Mouse (Mus musculus) frontal cortex, postnatal 10 days (tissue): ENCODE results near the gene Epyc.

ENCODE experiments used
- DNase-seq, 2 experiments: peaks; one replicate each; pipeline ENCODE4 v3.0.0; 2022; ENCODE audit warnings: low spot score in 2 of 2, mixed read lengths in 1 of 2

Gene Epyc

DNA sequence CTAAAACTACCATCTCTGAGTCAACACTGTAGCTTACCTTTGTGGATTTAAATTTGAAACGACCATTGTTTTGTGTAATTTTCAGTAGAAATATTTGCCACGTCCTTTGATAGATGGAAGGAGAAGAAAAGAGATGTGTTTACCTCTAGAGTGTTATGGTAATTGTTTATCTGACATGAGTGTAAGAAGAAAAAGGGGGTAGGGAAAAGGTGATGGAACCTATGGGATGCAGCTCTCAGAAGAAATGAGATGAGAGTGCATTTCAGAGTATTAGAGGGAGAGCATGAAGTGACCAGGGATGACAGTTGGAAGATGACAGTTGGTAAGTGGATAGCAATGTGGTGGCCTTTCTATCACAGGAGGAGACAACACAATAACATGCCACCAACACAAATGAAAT is at the start of gene Epyc:
Epyc (plus strand) TSS at position 301 of the 400 bp plus-strand sequence.
- no peak for DNase-seq

DNA sequence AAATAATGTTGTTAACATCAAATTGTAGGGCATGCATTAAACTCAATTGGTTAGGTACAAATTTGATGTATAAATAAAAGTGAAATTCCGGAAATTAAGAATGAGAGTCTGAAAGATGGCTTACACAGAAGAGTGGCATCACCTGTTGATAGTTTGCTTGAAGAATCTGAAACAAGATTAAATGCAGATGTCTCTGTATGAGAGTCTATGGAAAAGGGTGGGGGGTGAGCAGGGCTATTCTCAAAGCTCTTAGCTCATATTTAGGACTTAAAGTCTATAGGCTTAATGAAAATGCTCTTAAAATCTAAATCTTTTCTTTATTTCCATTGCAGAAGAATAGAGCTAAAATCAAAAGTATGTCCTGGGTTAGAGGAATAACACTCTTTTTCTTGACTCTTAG is 48.2 kb upstream of the Epyc start:
- no peak for DNase-seq

DNA sequence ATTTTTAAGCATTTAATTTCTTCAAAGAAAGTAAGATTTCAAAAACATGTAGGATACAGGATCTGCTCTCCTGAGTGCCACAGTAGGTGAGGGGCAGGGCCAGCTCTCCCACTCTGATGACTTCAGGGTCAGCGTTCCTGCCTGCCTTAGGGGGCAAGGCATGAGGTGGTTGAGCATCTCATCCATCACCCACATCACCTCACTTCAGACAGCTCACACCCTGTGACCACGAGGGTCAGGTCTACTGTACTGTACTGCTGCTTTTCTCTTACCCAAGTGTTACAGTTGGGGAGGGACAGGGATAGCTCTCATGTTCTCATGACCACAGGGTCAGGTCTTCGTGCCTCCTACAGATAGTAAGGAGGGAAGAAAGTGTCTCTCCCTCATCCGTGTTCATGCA is 42.1 kb upstream of the Epyc start:
- DNase-seq = no peak

DNA sequence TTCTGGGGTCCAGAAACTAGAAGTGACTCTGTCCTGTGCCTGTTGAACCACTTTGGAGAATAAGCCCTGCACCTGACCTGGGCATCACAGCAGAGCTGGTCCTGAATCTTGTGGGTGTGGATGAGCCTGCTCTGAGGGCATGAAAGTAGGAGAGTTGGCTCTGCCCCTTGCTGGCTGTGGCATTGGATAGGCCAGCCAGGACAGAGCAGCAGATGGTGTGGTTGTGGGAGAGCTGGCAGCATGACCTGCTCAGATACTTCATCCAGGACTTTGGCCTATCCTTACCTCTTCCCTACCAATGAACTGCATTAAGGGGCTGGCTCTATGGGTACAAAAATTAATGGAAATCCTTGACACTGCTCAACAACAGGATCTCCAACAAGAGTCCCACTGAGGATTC is 40.6 kb upstream of the Epyc start:
- DNase-seq = no peak

DNA sequence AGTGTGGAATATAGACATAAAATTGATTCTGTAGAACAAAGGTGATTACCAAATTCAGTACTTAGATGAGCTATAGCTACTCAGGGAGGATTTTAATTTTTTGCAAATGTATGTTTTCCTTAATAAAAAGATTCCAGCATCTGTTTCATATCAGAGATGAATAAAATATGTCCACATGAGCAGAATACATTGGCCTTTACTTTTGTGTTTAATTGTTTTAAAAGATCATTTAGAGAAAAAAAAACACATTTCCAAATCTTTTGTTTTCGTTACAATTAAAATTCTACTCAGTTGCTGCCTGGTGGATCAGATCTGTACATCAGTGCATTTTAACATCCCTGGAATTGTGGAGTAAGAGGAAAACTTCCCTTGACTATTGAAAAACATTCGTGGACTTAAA is 37.3 kb upstream of the Epyc start, which contains the start of gene Kera:
Kera (plus strand) TSS at position 301 of the 400 bp plus-strand sequence.
- no peak for DNase-seq

DNA sequence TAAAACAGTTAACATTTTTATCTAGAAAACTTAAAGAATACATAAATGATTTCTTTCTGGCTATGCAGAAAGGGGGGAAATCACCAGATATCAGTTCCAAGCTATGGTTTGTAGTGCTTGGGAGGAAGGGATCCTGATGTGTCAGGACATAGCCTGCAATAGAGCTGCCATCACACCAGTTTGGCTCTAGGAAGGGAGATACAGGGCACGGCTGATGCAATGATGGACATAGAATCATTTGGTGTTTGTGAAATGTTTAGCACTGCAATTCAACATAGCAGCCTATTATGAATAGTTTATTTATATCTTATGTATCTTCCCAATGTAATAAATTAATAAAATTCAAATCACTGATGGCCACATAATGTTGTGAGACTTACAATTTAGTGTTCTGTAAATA is 21.5 kb upstream of the Epyc start:
- no peak for DNase-seq

DNA sequence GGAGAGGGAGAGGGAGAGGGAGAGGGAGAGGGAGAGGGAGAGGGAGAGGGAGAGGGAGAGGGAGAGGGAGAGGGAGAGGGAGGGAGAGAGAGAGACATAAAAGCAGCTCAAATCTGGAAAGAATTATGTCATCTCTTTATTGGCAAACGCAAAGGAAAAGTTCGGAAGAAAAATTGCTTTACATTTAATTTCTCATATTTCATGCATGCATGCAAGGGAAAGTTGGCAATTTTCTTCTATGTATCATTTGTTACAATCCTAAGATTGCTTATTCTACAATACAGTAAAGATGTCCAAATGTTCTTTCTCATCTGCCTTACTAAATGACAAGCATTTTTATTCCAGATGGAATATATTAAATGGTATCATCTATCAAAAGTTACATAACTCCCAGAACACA is 19.5 kb upstream of the Epyc start:
- no peak for DNase-seq

DNA sequence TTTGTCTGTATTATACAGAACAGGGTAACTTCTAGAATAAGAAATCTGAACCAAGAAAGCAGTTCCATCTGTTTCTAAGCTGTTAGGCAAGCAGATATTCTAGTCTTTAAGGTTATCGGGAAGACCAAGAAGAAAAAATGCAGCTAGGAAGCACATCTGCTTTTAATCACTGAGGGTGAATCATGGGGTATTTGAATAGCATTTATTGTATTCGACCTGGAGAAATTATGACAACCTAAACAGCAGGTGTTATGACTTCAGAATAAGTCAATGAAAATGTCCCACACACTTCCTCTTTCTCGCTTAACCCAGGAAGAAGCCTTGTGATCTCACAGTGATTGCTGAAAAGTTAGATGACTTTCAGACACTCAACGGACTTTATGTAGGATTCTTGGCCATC is 18.8 kb upstream of the Epyc start:
- DNase-seq = no peak

DNA sequence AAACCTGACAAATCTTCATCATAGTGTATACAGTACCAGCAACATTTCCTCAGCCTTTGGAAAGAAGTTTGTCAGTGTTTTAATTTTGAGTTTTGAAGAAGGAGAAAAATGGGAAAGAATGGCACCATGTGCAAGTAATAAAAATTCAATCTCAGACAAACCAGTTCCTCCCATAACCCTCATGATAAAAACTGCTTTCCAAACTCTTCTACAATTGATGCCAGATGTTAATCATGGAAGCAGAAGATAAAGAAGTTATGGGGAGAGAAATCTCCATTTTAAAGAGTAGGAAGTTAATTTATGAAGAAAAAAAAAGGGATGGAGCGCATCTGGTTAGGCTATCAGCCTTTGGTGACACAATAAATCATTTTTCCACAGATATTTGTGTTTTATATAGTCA is 17.3 kb upstream of the Epyc start:
- no peak for DNase-seq

DNA sequence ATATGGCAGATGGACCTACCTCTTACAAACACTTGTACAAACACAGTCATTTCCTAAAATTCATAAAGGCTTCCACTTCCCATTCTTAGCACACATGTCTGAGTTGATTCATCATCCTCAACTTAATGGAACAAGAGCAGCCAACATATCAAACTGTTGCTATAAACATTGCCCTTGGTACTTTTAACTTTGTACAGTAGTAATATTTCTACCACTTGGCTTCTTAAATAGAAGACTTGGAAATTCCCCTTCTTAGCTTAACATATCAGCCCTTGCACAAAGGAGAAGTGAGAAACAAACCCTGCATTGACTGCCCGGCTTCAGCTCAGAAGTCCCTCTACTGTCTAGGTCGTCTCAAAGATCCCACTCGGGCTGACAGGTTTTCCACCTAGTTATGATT is 12.8 kb upstream of the Epyc start:
- no peak for DNase-seq

DNA sequence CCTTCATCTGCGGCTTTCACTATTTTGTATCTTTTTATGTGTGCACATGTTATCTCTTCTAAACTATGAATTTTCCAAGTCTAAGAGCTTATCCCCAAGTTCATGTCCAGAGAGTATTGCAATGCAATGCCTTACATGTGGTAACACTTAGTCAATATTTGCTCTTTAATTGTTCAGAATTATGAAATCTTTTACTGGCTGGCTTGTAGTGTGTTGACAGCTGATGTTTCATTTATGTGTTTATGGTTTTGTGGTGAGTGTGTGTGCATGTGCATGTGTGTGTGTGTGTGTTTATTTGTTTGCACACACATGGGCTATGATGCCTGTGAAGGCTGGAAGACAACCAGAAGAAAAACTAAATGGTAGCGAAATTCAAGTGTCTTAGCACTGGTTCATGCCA is 1.9 kb upstream of the Epyc start:
- DNase-seq = no peak

DNA sequence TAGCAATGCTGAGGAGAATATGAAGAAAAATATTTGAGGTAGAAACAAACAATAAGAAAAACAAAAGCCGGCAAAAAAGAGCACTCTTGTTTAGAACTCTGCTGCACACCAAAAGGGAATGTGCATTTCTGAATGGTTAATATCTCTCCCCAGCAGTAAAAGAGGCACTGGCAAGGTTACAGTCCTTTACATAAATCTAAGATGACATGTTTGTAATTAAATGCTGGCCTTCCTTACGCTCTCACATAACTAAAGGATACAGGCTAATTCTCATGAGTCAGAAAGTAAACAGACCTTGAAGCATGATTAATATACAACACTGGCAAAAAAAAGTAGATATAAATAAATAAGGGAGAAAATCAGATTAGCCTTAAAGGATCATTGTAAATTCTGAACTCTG is 6.5 kb downstream of the Epyc start:
- no peak for DNase-seq

DNA sequence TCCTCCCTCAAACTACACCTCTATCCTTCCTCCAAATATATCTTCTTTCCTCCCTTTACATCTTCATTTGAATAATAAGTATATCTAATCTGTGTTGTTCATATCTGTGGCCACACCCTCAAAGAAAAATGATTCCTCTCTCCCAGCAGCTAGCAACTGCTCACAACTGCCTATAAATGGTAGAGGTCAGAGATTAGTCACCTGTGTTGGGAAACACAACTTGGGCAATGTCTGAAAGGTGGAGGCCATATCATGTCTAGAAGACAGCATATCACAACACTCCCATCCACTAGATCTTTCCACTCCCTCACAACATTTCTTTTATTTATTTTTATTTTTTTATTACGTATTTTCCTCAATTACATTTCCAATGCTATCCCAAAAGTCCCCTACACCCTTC is 15.6 kb downstream of the Epyc start:
- no peak for DNase-seq

DNA sequence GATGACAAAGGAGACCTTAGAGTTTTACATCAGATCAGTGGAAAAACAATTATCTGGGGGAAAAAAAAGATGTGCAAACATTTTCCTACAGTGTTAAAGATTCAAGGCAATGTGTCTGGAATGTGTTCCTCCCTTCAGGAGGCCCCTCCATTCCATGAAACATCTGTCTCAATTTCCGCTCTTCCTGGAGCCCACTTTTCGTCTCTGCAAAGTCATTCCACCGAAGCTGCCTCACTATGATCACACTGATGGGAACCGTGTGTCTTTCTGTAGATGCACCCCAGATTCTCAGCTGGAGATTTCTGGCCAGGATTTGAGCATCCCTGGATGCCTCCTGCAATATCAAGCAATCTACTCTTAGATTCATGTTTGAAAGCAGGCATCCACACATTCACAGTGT is 24.8 kb downstream of the Epyc start:
- DNase-seq = no peak

DNA sequence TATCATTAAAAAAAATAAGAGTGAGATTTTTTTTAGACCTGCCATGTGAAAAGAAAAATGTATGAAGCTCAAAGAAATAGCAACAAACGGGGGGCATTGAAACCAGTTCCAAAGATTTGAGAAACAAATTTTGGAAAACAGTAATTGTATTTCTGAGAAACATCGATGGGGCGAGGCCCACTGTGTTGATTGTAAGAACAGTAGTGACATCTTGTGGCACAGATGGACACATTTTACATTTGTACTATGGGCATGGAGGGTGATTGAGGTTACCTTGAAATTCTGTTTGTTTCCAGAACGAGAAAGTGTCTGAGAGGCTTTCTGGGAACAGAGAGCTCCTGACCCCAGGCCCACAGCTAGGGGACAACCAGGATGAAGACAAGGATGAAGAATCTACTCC is 26.3 kb downstream of the Epyc start:
- DNase-seq = no peak

DNA sequence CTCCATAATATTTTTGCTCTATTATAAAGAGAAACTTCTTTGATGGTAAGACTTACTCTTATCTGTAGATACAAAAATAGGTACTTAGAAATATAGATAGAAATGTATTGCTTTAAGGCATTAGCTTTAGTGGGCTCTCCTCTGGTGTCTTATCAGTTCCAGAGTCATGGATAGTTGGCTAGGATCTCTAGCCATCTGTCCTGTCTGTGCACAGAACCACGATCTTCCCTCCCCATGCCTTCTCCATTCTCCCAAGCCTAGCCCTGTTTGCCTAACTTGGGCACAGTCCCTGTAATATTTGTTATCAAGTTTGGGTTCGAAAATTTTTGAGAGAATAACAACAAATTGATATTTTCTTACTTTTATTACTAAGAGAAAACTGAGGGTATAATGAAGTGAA is 29.4 kb downstream of the Epyc start:
- no peak for DNase-seq

DNA sequence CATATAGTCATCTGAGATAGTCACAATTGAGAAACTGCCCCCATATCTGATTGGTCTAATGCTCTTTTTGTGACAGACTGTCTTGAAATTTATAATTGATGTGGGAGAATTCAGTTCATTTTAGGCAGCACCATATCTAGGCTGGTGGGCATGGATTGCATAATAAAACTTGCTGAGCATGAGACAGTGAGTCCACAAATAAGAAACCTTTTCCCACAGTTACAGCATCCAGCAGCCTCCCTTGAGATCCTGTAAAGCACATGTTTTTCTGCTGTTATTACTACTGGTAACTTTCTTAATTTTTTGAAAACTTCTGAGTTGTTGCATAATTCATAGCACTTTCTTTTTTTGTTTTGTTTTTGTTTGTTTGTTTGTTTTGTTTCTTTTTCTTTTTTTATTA is 39.1 kb downstream of the Epyc start:
- DNase-seq = no peak

DNA sequence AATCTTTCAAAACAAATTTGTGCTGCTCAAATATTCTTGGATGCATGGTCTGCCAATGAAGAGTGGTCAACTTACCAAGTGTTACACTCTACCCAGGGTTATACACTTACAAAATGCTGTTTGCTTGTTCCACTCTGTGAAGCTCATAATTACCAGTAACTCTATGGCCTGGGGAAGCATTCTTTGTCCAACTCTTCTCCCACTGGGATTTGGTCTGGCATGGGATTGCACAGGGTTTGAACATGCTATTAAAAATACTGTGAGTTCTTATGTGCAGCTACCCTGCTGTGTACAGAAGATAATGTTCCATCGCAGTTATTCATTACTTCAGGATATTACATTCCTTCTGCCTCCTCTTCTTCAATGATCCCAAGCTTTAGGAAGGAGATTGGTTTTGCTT is 43.3 kb downstream of the Epyc start:
- DNase-seq = no peak

DNA sequence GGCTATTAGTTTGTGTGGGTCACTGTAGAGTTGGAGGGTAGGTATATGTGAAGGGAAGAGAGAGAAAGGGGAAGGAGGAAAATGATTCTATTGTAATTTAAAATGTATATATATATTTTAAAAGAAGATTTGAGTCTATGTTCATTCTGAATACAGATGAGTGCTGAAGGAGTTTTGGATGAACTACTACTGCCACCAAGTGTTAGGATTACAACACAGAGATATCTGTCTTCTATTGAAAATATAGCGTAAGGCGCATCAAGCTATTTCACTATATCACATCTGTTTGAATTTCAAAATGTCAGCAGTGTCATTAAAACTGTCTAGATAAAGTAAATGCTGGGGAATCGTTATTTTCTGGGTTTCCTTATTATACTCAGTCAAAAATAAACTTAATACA is 45.6 kb downstream of the Epyc start:
- DNase-seq = no peak

DNA sequence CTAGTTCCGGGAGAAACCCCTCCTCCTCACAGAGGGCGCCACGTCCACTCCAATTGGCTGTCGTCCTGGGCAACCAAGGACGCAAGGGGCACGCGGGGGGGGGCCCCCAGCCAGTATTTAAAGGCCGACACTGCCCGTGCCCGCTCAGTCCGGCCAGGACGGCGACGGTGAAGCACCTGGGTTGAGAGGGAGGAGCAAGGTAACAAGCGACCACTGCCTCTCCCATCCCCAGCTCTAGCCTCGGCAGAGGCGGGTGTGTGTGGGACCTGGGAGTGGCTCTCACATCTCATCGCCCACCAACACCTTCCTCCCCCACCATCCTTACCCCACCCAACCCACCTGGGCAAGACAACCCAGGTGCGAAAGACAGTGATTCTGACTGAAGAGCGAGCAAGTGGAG is 49.0 kb downstream of the Epyc start, which contains the start of gene Ccer1:
Ccer1 (plus strand) TSS at position 147 of the 400 bp plus-strand sequence.
- DNase-seq = no peak

DNA sequence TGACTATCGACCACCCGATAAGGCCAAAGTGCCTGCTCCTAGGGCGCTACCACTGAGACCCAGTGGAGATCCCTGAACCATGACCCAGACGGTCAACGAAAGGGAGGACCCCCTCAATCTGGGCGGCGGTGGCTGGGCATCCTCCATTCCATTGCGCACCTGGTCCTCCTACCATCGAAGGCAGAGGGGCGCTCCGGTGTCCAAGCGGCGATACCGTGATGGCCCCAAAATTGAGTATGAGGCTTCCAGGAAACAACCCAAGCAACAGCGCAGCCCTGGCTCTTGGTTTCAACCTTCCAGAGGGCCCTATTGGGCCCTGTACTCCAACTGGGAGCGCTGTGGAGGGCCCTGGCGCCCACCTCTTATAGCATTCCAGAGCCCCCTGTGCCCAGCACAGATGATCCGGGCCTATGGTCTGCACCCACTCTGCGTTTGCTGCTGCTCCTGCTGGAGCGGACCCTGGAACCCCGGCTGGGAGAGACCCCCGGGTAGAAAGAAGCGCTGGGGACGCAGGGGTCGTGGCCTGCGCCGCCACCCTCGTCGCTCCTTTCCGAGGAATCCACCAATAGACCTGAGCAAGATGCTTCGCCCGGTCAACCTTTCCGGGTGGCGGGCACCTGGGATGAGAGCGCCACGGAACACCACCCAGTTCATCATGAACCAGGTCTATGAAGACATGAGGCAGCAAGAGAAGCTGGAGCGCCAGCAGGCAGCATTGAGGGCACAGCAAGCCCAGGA is 49.7 kb downstream of the Epyc start:
- DNase-seq = no peak

DNA sequence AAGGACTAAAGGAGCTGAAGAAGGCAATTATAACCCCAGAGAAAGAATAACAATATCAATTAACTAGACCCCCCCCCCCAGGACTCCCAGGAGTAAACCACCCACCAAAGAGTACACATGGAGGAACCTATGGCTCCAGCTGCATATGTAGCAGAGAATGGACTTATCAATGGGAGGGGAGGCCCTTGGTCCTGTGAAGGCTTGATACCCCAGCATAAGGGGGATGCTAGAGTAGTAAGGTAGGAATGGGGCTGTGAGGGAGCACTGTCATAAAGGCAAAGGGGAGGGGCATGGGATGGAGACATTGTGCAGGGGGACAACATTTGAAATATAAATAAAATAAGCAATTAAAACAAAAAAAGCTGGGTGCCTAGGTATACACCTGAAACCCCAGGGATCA is 58.5 kb downstream of the Epyc start:
- DNase-seq = no peak

DNA sequence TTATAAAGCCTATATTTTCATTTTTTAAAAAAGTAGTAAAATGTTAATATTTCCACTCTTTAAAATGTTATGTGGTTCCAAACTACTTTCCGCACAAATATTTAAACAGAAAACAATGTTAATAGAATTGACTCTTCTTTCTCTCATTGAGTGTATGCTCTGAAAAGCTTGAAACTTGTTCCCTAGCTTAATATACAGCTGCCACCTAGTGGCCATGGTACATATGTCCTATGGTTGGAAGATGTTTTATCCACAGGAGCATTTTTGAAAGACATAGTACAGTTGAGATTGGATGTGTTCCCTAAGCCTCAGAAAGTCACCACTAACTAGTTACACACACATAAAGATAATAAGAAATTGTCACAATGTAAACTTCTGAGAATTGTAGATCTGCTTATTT is 60.7 kb downstream of the Epyc start:
- DNase-seq = no peak

DNA sequence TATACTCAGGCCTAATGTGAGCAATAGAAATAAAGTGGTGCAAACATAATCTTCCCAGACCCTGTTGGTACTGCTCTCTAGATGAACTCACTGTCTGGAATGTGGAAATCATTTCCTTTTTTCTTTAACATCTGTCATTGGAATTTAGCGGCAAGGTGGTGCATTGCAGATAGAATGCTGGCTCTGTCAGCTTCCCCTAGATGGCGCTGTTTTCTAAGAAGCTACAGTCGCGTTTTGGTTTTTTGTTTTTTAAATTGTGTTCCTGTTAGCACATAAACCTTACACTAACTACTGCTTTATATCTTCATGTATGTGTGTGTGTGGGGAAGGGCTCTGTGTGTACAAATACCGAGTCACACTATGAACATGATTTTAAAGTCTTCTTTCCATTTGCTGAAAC is 68.8 kb downstream of the Epyc start:
- no peak for DNase-seq
